Mouse (Mus musculus) fat pad, adult 2 months (tissue): ENCODE results near the gene Dennd1a.
A peak's percentile ranks its signal among the peaks of the same experiment; 100 is the strongest.

Experiments used
- DNase-seq: peaks from one replicate; pipeline ENCODE4 v3.0.0-alpha.2; 2011; ENCODE audit warnings: low read depth, low spot score; ENCODE audit errors: extremely low read depth

Dennd1a gene

GRCm38 (mm10) chr2:38286733-38287551, at the start of gene Dennd1a:
Dennd1a (minus strand) TSS chr2:38287390.
- no peak for DNase-seq

GRCm38 (mm10) chr2:38336606-38337005, 49.4 kb upstream of the Dennd1a start:
- no peak for DNase-seq

GRCm38 (mm10) chr2:38333586-38334119, 46.5 kb upstream of the Dennd1a start:
- no peak for DNase-seq

- no peak for DNase-seq
Observed at GRCm38 (mm10) chr2:38326671-38327070, 39.5 kb upstream of the Dennd1a start.

GRCm38 (mm10) chr2:38323380-38323779, 36.2 kb upstream of the Dennd1a start:
- no peak for DNase-seq

GRCm38 (mm10) chr2:38320911-38321310, 33.7 kb upstream of the Dennd1a start:
- no peak for DNase-seq

GRCm38 (mm10) chr2:38319086-38319485, 31.9 kb upstream of the Dennd1a start:
- no peak for DNase-seq

- no peak for DNase-seq
Observed at GRCm38 (mm10) chr2:38313399-38313798, 26.2 kb upstream of the Dennd1a start.

GRCm38 (mm10) chr2:38312921-38313320, 25.7 kb upstream of the Dennd1a start:
- no peak for DNase-seq

- no peak for DNase-seq
Observed at GRCm38 (mm10) chr2:38305152-38305551, 18.0 kb upstream of the Dennd1a start.

- no peak for DNase-seq
Observed at GRCm38 (mm10) chr2:38300941-38301340, 13.8 kb upstream of the Dennd1a start.

GRCm38 (mm10) chr2:38295939-38296338, 8.7 kb upstream of the Dennd1a start:
- no peak for DNase-seq

GRCm38 (mm10) chr2:38291526-38291925, 4.3 kb upstream of the Dennd1a start:
- peak; percentile 18 for DNase-seq

- no peak for DNase-seq
Observed at GRCm38 (mm10) chr2:38288226-38288625, 1.0 kb upstream of the Dennd1a start.

GRCm38 (mm10) chr2:38286433-38286732, 807 bp downstream of the Dennd1a start:
- no peak for DNase-seq

GRCm38 (mm10) chr2:38285781-38286432, 1.3 kb downstream of the Dennd1a start:
- no peak for DNase-seq

GRCm38 (mm10) chr2:38283961-38284360, 3.2 kb downstream of the Dennd1a start:
- DNase-seq: no peak

- DNase-seq: no peak
Observed at GRCm38 (mm10) chr2:38280376-38280775, 6.8 kb downstream of the Dennd1a start.

GRCm38 (mm10) chr2:38274973-38275372, 12.2 kb downstream of the Dennd1a start:
- DNase-seq: no peak

GRCm38 (mm10) chr2:38263653-38264052, 23.5 kb downstream of the Dennd1a start:
- DNase-seq: no peak

- no peak for DNase-seq
Observed at GRCm38 (mm10) chr2:38259052-38259451, 28.1 kb downstream of the Dennd1a start.

- DNase-seq: no peak
Observed at GRCm38 (mm10) chr2:38237616-38238015, 49.6 kb downstream of the Dennd1a start.
